Comparison of ENCODE assay signal across 8 mouse cellular contexts in the genomic region with DNA sequence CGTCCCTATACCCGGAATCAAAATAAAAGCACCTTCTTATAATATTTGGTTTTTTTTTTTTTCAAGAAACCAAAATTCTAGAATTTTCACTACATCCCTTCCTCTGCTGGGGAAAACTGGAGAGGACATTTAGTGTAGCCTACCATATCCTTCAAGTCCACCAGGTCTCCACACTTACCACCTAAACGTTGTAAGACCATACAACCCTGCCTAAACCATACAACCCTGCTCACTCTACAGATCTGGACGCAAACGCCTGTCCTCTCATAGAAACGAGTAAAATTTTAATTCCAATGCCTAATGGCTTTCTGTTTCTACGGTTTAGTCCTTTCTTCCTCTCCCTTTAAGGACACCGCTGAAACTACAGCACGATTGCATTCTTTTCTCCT. TPM values are rescaled to one million over a fixed set of nuclear protein-coding genes. Genes with fewer than 3 reads are reported as not detected.
A peak's percentile ranks its signal among the peaks of the same experiment; 100 is the strongest.
DNase-seq lines count a peak whose midpoint lies in the region; ATAC-seq and TF ChIP-seq lines count a peak whose summit lies in the region.

No protein-coding gene starts in this region.

- no peak for DNase-seq in liver, adult 2 months (ENCODE audit: extremely low read depth, low read depth, low spot score)
- no peak for DNase-seq in liver
- DNase-seq in limb, embryonic 11.5 days (ENCODE audit: low spot score): no peak
- DNase-seq in yolk sac, embryonic 10.5 days (ENCODE audit: low spot score): no peak
- no peak for DNase-seq in T-cell, adult 2 months (ENCODE audit: low spot score)
- DNase-seq in kidney, postnatal 36 days: no peak

- peak overlapping the region; percentile 40 for H3K9ac ChIP-seq in liver, adult 2 months (ENCODE audit: low read depth, low read length)
- peak overlapping the region; percentile 50 for H3K9ac ChIP-seq in embryonic facial prominence, embryonic 15.5 days
- peak overlapping the region; percentile 64; the same call in 1 of the 2 replicates for H3K9ac ChIP-seq in limb, embryonic 11.5 days (ENCODE audit: low read length)
- H3K9ac ChIP-seq in neural tube, embryonic 13.5 days: peak overlapping the region; percentile 88

- WGBS in liver, adult 2 months: 12% methylated on average over 9 of the region's 9 CpGs
- 15% methylated on average over 9 of the region's 9 CpGs for WGBS in embryonic facial prominence, embryonic 15.5 days
- 13% methylated on average over 9 of the region's 9 CpGs for WGBS in limb, embryonic 11.5 days
- WGBS in neural tube, embryonic 13.5 days: 11% methylated on average over 9 of the region's 9 CpGs

- H3K4me3 ChIP-seq in liver, adult 2 months (ENCODE audit: insufficient read depth, low read depth, low read length): peak overlapping the region; percentile 68
- peak overlapping the region; percentile 68 for H3K4me3 ChIP-seq in embryonic facial prominence, embryonic 15.5 days (replicated peaks)
- peak overlapping the region; percentile 63 for H3K4me3 ChIP-seq in limb, embryonic 11.5 days (ENCODE audit: low read depth, low read length)
- peak overlapping the region; percentile 75 for H3K4me3 ChIP-seq in neural tube, embryonic 13.5 days

- H3K27ac ChIP-seq in liver, adult 2 months (replicated peaks; ENCODE audit: insufficient read depth, low read depth, low read length): no peak overlapping the region
- H3K27ac ChIP-seq in embryonic facial prominence, embryonic 15.5 days (replicated peaks): peak overlapping the region; percentile 88
- no peak overlapping the region for H3K27ac ChIP-seq in limb, embryonic 11.5 days (replicated peaks; ENCODE audit: low read depth, low read length)
- H3K27ac ChIP-seq in neural tube, embryonic 13.5 days (replicated peaks): peak overlapping the region; percentile 90

- no peak for ATAC-seq in embryonic facial prominence, embryonic 15.5 days (ENCODE audit: insufficient number of reproducible peaks, low FRiP score, low TSS enrichment, low read depth)
- ATAC-seq in limb, embryonic 11.5 days (ENCODE audit: insufficient number of reproducible peaks, low FRiP score, low TSS enrichment, low read depth): peak; percentile 17; the same call in 1 of the 2 replicates
- peak; percentile 62 for ATAC-seq in neural tube, embryonic 13.5 days (ENCODE audit: low read depth)

- H3K9me3 ChIP-seq in embryonic facial prominence, embryonic 15.5 days (replicated peaks): peaks cover 16% of the 10 kb centered on the region
- H3K9me3 ChIP-seq in limb, embryonic 11.5 days (ENCODE audit: control insufficient read depth, low read length): no peaks in the 10 kb centered on the region; the same call in 1 of the 2 replicates
- peaks cover 49% of the 10 kb centered on the region for H3K9me3 ChIP-seq in neural tube, embryonic 13.5 days

- no peaks in the 10 kb centered on the region for H3K27me3 ChIP-seq in liver, adult 2 months (ENCODE audit: control insufficient read depth, insufficient read depth, low read length)
- no peaks in the 10 kb centered on the region for H3K27me3 ChIP-seq in embryonic facial prominence, embryonic 15.5 days
- H3K27me3 ChIP-seq in limb, embryonic 11.5 days (ENCODE audit: control insufficient read depth, insufficient read depth, low read length): no peaks in the 10 kb centered on the region
- H3K27me3 ChIP-seq in neural tube, embryonic 13.5 days: no peaks in the 10 kb centered on the region

- peak overlapping the region; percentile 60 for H3K4me2 ChIP-seq in embryonic facial prominence, embryonic 15.5 days (replicated peaks)
- H3K4me2 ChIP-seq in limb, embryonic 11.5 days (ENCODE audit: low read depth, severe bottlenecking): peak overlapping the region; percentile 49
- peak overlapping the region; percentile 69 for H3K4me2 ChIP-seq in neural tube, embryonic 13.5 days

- H3K4me1 ChIP-seq in liver, adult 2 months (ENCODE audit: control insufficient read depth, insufficient read depth, low read length): peaks cover 6% of the 10 kb centered on the region
- H3K4me1 ChIP-seq in embryonic facial prominence, embryonic 15.5 days: 0 out of 2 replicates have a peak, but pooled peaks cover 6% of the 10 kb centered on the region
- no peaks in the 10 kb centered on the region for H3K4me1 ChIP-seq in limb, embryonic 11.5 days (ENCODE audit: control insufficient read depth, insufficient read depth, low read length)
- peaks cover 18% of the 10 kb centered on the region for H3K4me1 ChIP-seq in neural tube, embryonic 13.5 days (replicated peaks)

- no peaks in the 10 kb centered on the region for H3K79me2 ChIP-seq in liver, adult 2 months (ENCODE audit: control insufficient read depth, insufficient read depth, low read length)

- no peak for TF ChIP-seq POLR2A in liver, adult 2 months (IDR thresholded peaks at IDR 0.05; ENCODE audit: extremely low read depth, insufficient read depth, low read length)

- H3K36me3 ChIP-seq in liver, adult 2 months (ENCODE audit: control insufficient read depth, insufficient read depth, low read length): peaks cover 2% of the 10 kb centered on the region; the same call in 1 of the 2 replicates
- H3K36me3 ChIP-seq in embryonic facial prominence, embryonic 15.5 days: peaks cover 26% of the 10 kb centered on the region
- no peaks in the 10 kb centered on the region; the same call in 1 of the 2 replicates for H3K36me3 ChIP-seq in limb, embryonic 11.5 days (ENCODE audit: control insufficient read depth, insufficient read depth, low read length)
- H3K36me3 ChIP-seq in neural tube, embryonic 13.5 days: peaks cover 49% of the 10 kb centered on the region

- TF ChIP-seq CTCF in liver, adult 2 months (IDR thresholded peaks at IDR 0.05; ENCODE audit: low read depth, low read length): no peak

RNA-seq across cellular contexts. Expression of a gene that starts 0.6 kb away (rescaled TPM):
- total RNA-seq in liver, adult 2 months (2014; rRNA removed): 17.0 and 18.7 TPM in 2 replicates
- polyA plus RNA-seq in liver, adult 2 months (2012; rRNA removed): 8.9 and 10.9 TPM in 2 replicates
- 11.8 and 12.7 TPM in 2 replicates for polyA plus RNA-seq in embryonic facial prominence, embryonic 15.5 days (2015; fragmentation: Nextera tagmentation; extraction: Ambion mirVana)
- 19.7 and 23.0 TPM in 2 replicates for polyA plus RNA-seq in limb, embryonic 11.5 days (2014; fragmentation: Nextera tagmentation; extraction: Ambion mirVana)
- polyA plus RNA-seq in neural tube, embryonic 13.5 days (2015; fragmentation: Nextera tagmentation; extraction: Ambion mirVana): 14.6 and 15.9 TPM in 2 replicates

RNA-seq across cellular contexts. Expression of a gene that starts 18.6 kb away (rescaled TPM):
- not detected in 2 replicates for total RNA-seq in liver, adult 2 months (2014; rRNA removed)
- not detected in 2 replicates for polyA plus RNA-seq in liver, adult 2 months (2012; rRNA removed)
- not detected in 2 replicates for polyA plus RNA-seq in embryonic facial prominence, embryonic 15.5 days (2015; fragmentation: Nextera tagmentation; extraction: Ambion mirVana)
- polyA plus RNA-seq in limb, embryonic 11.5 days (2014; fragmentation: Nextera tagmentation; extraction: Ambion mirVana): not detected in 2 replicates
- polyA plus RNA-seq in neural tube, embryonic 13.5 days (2015; fragmentation: Nextera tagmentation; extraction: Ambion mirVana): 0.21 TPM in 1 of 2 replicates, not detected in the other

Comparison
In these comparisons a context has a peak if more than half of its experiments do, and no peak if none do; other contexts are left out.
1. H3K27ac ChIP-seq: peak in embryonic facial prominence, embryonic 15.5 days (single experiment) and neural tube, embryonic 13.5 days (single experiment); none in liver, adult 2 months (single experiment) and limb, embryonic 11.5 days (single experiment).
2. Peak in every context shown above with its lines, with median percentiles within 50 percentile points of each other: H3K4me3 ChIP-seq, H3K9ac ChIP-seq and H3K4me2 ChIP-seq.